Mouse (Mus musculus): ENCODE measurements around the gene Gspt2.
"Not testable (repeated sequence)": the region's sequence is repeated elsewhere in the genome, so short reads cannot be mapped to it uniquely, and the experiment has no call there.

Gene Gspt2

GRCm38 (mm10) chrX:94635961-94636563 is at the start of gene Gspt2:
Gspt2 (plus strand) TSS chrX:94636069.
- peak; percentile 11 to 44 for DNase-seq

- peak; percentile 12 to 58 for DNase-seq
Observed at GRCm38 (mm10) chrX:94624835-94625803, 10.8 kb upstream of the Gspt2 start.

- no peak for DNase-seq
Observed at GRCm38 (mm10) chrX:94636911-94637310, 1.0 kb downstream of the Gspt2 start.

- DNase-seq = no peak
Observed at GRCm38 (mm10) chrX:94648541-94648940, 12.7 kb downstream of the Gspt2 start.

GRCm38 (mm10) chrX:94657734-94658133 is 21.9 kb downstream of the Gspt2 start:
- DNase-seq = no peak

GRCm38 (mm10) chrX:94670814-94671213 is 34.9 kb downstream of the Gspt2 start:
- DNase-seq = no peak

- DNase-seq = peak; percentile 7 to 71
Observed at GRCm38 (mm10) chrX:94674977-94675376, 39.1 kb downstream of the Gspt2 start.

GRCm38 (mm10) chrX:94681581-94681980 is 45.7 kb downstream of the Gspt2 start:
- DNase-seq = not testable (repeated sequence)

GRCm38 (mm10) chrX:94689593-94689992 is 53.7 kb downstream of the Gspt2 start:
- DNase-seq = peak; percentile 0 to 3

Data from kidney, postnatal 36 days (tissue).